Mouse (Mus musculus): Measurements from ENCODE around the gene Cacna1h. TPM values are rescaled to one million over a fixed set of nuclear protein-coding genes. Genes with fewer than 3 reads are reported as not detected.

Gene Cacna1h
- polyA plus RNA-seq, 2 experiments from 2014 or later: not detected

Other genes starting within 250 kb of the Cacna1h start
- 10 to 100 TPM; 15.6 to 20.7 TPM for gene BC003965, start 249.2 kb downstream of the Cacna1h start, polyA plus RNA-seq (2017; shearing (Covaris generic))
- gene Unkl, start 245.4 kb downstream of the Cacna1h start, polyA plus RNA-seq (2017; shearing (Covaris generic)): 10 to 100 TPM; 18.4 to 30.0 TPM
- gene Gnptg, start 193.7 kb downstream of the Cacna1h start, polyA plus RNA-seq (2017; shearing (Covaris generic)): 10 to 100 TPM; 76.7 to 77.2 TPM
- 10 to 100 TPM; 35.1 to 36.0 TPM for gene Tsr3, start 193.6 kb downstream of the Cacna1h start, polyA plus RNA-seq (2017; shearing (Covaris generic))
- gene Baiap3, start 177.4 kb downstream of the Cacna1h start, polyA plus RNA-seq (2017; shearing (Covaris generic)): 10 to 100 TPM; 14.4 to 31.1 TPM
- gene Ube2i, start 159.2 kb downstream of the Cacna1h start, polyA plus RNA-seq (2017; shearing (Covaris generic)): 100 to 1,000 TPM; 417 to 488 TPM
- not detected for gene Prss34, start 135.4 kb downstream of the Cacna1h start, polyA plus RNA-seq (2017; shearing (Covaris generic))
- gene Prss28, start 125.1 kb downstream of the Cacna1h start, polyA plus RNA-seq (2017; shearing (Covaris generic)): not detected
- not detected for gene Prss29, start 115.1 kb downstream of the Cacna1h start, polyA plus RNA-seq (2017; shearing (Covaris generic))
- not detected for gene Tpsab1, start 88.2 kb downstream of the Cacna1h start, polyA plus RNA-seq (2017; shearing (Covaris generic))
- gene Tpsb2, start 67.5 kb downstream of the Cacna1h start, polyA plus RNA-seq (2017; shearing (Covaris generic)): not detected
- gene Tpsg1, start 64.5 kb downstream of the Cacna1h start, polyA plus RNA-seq (2017; shearing (Covaris generic)): not detected
- not detected for gene Tekt4, start 20.8 kb upstream of the Cacna1h start, polyA plus RNA-seq (2017; shearing (Covaris generic))
- gene Sstr5, start 63.5 kb upstream of the Cacna1h start, polyA plus RNA-seq (2017; shearing (Covaris generic)): not detected
- not detected for gene Sox8, start 136.9 kb upstream of the Cacna1h start, polyA plus RNA-seq (2017; shearing (Covaris generic))
- 10 to 100 TPM; 22.0 to 26.0 TPM for gene Lmf1, start 145.3 kb upstream of the Cacna1h start, polyA plus RNA-seq (2017; shearing (Covaris generic))

Data from CD4-positive, CD25-positive, alpha-beta regulatory T cell, adult 4 months (primary cell).